Mouse (Mus musculus) bone marrow macrophage, adult 2 months (primary cell): ENCODE results near the gene Grip1. TPM values are rescaled to one million over a fixed set of nuclear protein-coding genes. Genes with fewer than 3 reads are reported as not detected.

Source experiments
- H3K27ac ChIP-seq: 2 replicates; pipeline ENCODE4 v1.5.1; 2012; ENCODE audit warnings: low read depth, low read length; ENCODE audit not compliant: insufficient read depth
- H3K4me1 ChIP-seq: 2 replicates; pipeline ENCODE4 v1.6.1; 2012; ENCODE audit warnings: low read length; ENCODE audit not compliant: control insufficient read depth, insufficient read depth
- H3K4me3 ChIP-seq: 2 replicates; pipeline ENCODE4 v1.5.1; 2012; ENCODE audit warnings: mild to moderate bottlenecking, low read length, moderate library complexity; ENCODE audit not compliant: insufficient read depth
- CTCF ChIP-seq: IDR thresholded peaks from 2 replicates; pipeline ENCODE4 v1.5.1; 2012; ENCODE audit warnings: low read depth, mild to moderate bottlenecking, low read length, moderate library complexity
- POLR2A ChIP-seq: IDR thresholded peaks from 2 replicates; pipeline ENCODE4 v1.6.1; 2012; ENCODE audit warnings: mild to moderate bottlenecking, low read depth, low read length, borderline replicate concordance
- polyA plus RNA-seq: library from polyadenylated mRNA; stranded (reverse); fragments of >200 nt; gene quantifications from 2 replicates; pipeline ENCODE4 v1.2.4, GENCODE M21; 2012; ENCODE audit not compliant: missing spikeins, insufficient read depth, insufficient read length

Grip1 gene
- polyA plus RNA-seq, 1 experiment = not detected

- TF ChIP-seq CTCF (no peak), POLR2A (no peak)
- no peaks in the 10 kb centered on the region for H3K4me1 ChIP-seq
- H3K27ac ChIP-seq = no peak overlapping the region
- H3K4me3 ChIP-seq = no peak overlapping the region
Observed at GRCm38 (mm10) chr10:119691358-119692083, 237.9 kb downstream of the Grip1 start.

- TF ChIP-seq CTCF = no peak
- TF ChIP-seq POLR2A = no peak
- H3K4me3 ChIP-seq = no peak overlapping the region
Observed at GRCm38 (mm10) chr10:119692284-119692890, 238.8 kb downstream of the Grip1 start.

GRCm38 (mm10) chr10:119693400-119693799 is 239.8 kb downstream of the Grip1 start:
- H3K27ac ChIP-seq = no peak overlapping the region
- TF ChIP-seq CTCF = no peak
- no peak for TF ChIP-seq POLR2A
- no peaks in the 10 kb centered on the region for H3K4me1 ChIP-seq
- H3K4me3 ChIP-seq = no peak overlapping the region

More at GRCm38 (mm10) chr10:119692284-119692890, 238.8 kb downstream of the Grip1 start:
- Histone ChIP-seq H3K27ac (no peak overlapping the region), H3K4me1 (no peaks in the 10 kb centered on the region)

GRCm38 (mm10) chr10:119697257-119697798 is 243.7 kb downstream of the Grip1 start:
- TF ChIP-seq CTCF = no peak
- TF ChIP-seq POLR2A = no peak

GRCm38 (mm10) chr10:119705348-119705747 is 251.7 kb downstream of the Grip1 start:
- TF ChIP-seq CTCF = no peak
- no peak for TF ChIP-seq POLR2A
- Histone ChIP-seq H3K4me3 (no peak overlapping the region), H3K27ac (no peak overlapping the region), H3K4me1 (no peaks in the 10 kb centered on the region)

More at GRCm38 (mm10) chr10:119697257-119697798, 243.7 kb downstream of the Grip1 start:
- Histone ChIP-seq H3K27ac (no peak overlapping the region), H3K4me3 (no peak overlapping the region), H3K4me1 (no peaks in the 10 kb centered on the region)

GRCm38 (mm10) chr10:119706281-119706680 is 252.7 kb downstream of the Grip1 start:
- H3K27ac ChIP-seq = no peak overlapping the region
- H3K4me3 ChIP-seq = no peak overlapping the region
- TF ChIP-seq CTCF (no peak), POLR2A (no peak)

GRCm38 (mm10) chr10:119706983-119707382 is 253.4 kb downstream of the Grip1 start:
- Histone ChIP-seq H3K4me1 (no peaks in the 10 kb centered on the region), H3K27ac (no peak overlapping the region), H3K4me3 (no peak overlapping the region)
- no peak for TF ChIP-seq POLR2A
- no peak for TF ChIP-seq CTCF

More at GRCm38 (mm10) chr10:119706281-119706680, 252.7 kb downstream of the Grip1 start:
- no peaks in the 10 kb centered on the region for H3K4me1 ChIP-seq

GRCm38 (mm10) chr10:119721887-119722286 is 268.3 kb downstream of the Grip1 start:
- H3K4me1 ChIP-seq = no peaks in the 10 kb centered on the region
- TF ChIP-seq CTCF = no peak
- H3K27ac ChIP-seq = no peak overlapping the region
- H3K4me3 ChIP-seq = no peak overlapping the region

- no peaks in the 10 kb centered on the region for H3K4me1 ChIP-seq
- no peak overlapping the region for H3K4me3 ChIP-seq
- TF ChIP-seq CTCF (no peak), POLR2A (no peak)
- no peak overlapping the region for H3K27ac ChIP-seq
Observed at GRCm38 (mm10) chr10:119722471-119722870, 268.8 kb downstream of the Grip1 start.

GRCm38 (mm10) chr10:119723671-119724070 is 270.0 kb downstream of the Grip1 start:
- no peaks in the 10 kb centered on the region for H3K4me1 ChIP-seq
- H3K4me3 ChIP-seq = no peak overlapping the region
- TF ChIP-seq CTCF (no peak), POLR2A (no peak)
- H3K27ac ChIP-seq = no peak overlapping the region
